Mouse (Mus musculus) intestine, embryonic 16.5 days (tissue): ENCODE results near the gene Fer1l4. TPM values are rescaled to one million over a fixed set of nuclear protein-coding genes. Genes with fewer than 3 reads are reported as not detected.

Experiments used
- ATAC-seq: fragments of 200-750 bp; cut with Nextera tagmentation; 2 replicates; pipeline ENCODE4 v1.8.0; 2017; ENCODE audit warnings: moderate TSS enrichment, moderate library complexity
- H3K27ac ChIP-seq: fragments of 300-500 bp; sonication (generic); 2 replicates; pipeline ENCODE4 v1.5.1; 2014; ENCODE audit warnings: mild to moderate bottlenecking, low read length
- H3K27me3 ChIP-seq: fragments of 300-500 bp; sonication (generic); replicated peaks from 2 replicates; pipeline ENCODE4 v1.6.1; 2014; ENCODE audit warnings: low read length, control low read depth, mixed read lengths; ENCODE audit not compliant: control insufficient read depth, insufficient read depth
- H3K36me3 ChIP-seq: fragments of 300-500 bp; sonication (generic); 2 replicates; pipeline ENCODE4 v1.6.1; 2014; ENCODE audit warnings: low read length, control low read depth; ENCODE audit not compliant: control insufficient read depth, insufficient read depth
- H3K4me1 ChIP-seq: fragments of 300-500 bp; sonication (generic); 2 replicates; pipeline ENCODE4 v1.6.1; 2014; ENCODE audit warnings: low read length, control low read depth, mixed read lengths; ENCODE audit not compliant: control insufficient read depth, insufficient read depth
- H3K4me2 ChIP-seq: fragments of 300-500 bp; sonication (generic); 2 replicates; pipeline ENCODE4 v1.6.1; 2014; ENCODE audit warnings: low read depth, low read length, control low read depth
- H3K4me3 ChIP-seq: fragments of 300-500 bp; sonication (generic); 2 replicates; pipeline ENCODE4 v1.5.1; 2014; ENCODE audit warnings: mild to moderate bottlenecking, low read length
- H3K9ac ChIP-seq: fragments of 300-500 bp; sonication (generic); 2 replicates; pipeline ENCODE4 v1.6.1; 2014; ENCODE audit warnings: low read depth, low read length
- H3K9me3 ChIP-seq: fragments of 300-500 bp; sonication (generic); 2 replicates; pipeline ENCODE4 v1.6.1; 2016; ENCODE audit warnings: low read length, control low read depth; ENCODE audit not compliant: control insufficient read depth
- WGBS: fragments of 180-500 bp; shearing (Covaris S2); extraction: QIAGEN DNeasy Blood & Tissue Kit; methylation state at CpG from one replicate; pipeline ENCODE4 v1.1.7; 2014; 5-methylcytosine and 5-hydroxymethylcytosine counted together
- polyA plus RNA-seq: library from polyadenylated mRNA; unstranded; fragments of >200 nt; fragmentation: Nextera tagmentation; extraction: Ambion mirVana; gene quantifications from 2 replicates; pipeline ENCODE4 v1.2.1, GENCODE M21; 2015

Gene Fer1l4
- polyA plus RNA-seq, 1 experiment from 2014 or later, result 0.06 TPM

DNA sequence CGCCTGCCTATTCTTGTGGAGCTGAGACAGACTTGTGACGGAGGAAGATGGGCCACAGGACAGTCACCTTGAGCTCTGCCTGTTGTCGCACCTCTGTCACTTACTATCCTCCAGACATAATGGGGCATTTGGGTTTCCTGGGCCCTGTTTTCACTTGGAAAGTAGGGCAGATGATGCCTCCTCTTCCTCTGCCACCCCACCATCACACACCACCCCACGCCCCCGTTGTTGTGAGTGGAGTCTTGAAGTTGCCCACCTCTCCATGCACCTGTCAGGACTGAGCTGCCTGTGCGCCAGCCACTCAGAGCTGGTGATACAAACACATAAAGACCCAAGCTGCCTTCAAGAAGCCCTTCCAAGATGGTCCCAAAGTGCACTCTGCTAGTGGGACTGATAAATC is 65.6 kb downstream of the Fer1l4 start:
- 97% methylated on average over 6 of the region's 6 CpGs for WGBS
- Histone ChIP-seq H3K36me3 (peaks cover 22% of the 10 kb centered on the region), H3K9me3 (no peaks in the 10 kb centered on the region), H3K27me3 (no peaks in the 10 kb centered on the region), H3K4me3 (no peak overlapping the region), H3K27ac (no peak overlapping the region), H3K4me1 (peaks cover 6% of the 10 kb centered on the region; the same call in 1 of the 2 replicates), H3K9ac (no peak overlapping the region), H3K4me2 (no peak overlapping the region)
- ATAC-seq, result no peak

DNA sequence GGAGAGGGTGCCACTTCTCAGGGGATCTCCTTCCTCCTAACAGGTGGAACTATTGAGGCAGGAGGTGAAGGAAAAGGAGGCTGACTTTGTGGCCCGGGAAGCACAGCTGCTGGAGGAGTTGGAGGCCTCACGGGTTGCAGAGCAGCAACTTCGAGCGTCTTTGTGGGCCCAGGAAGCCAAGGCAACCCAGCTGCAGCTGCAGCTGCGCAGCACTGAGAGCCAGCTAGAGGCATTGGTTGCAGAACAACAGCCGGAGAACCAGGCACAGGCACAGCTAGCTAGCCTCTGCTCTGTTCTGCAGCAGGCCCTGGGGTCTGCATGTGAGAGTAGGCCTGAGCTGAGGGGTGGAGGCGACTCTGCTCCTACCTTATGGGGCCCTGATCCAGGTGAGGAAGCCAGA is 67.0 kb downstream of the Fer1l4 start:
- H3K36me3 ChIP-seq, result peaks cover 25% of the 10 kb centered on the region

GRCm38 (mm10) chr2:155979328-155979991 is 73.3 kb downstream of the Fer1l4 start:
- Histone ChIP-seq H3K9ac (no peak overlapping the region), H3K4me3 (no peak overlapping the region), H3K4me1 (no peaks in the 10 kb centered on the region), H3K4me2 (no peak overlapping the region), H3K27ac (no peak overlapping the region), H3K9me3 (no peaks in the 10 kb centered on the region), H3K27me3 (no peaks in the 10 kb centered on the region), H3K36me3 (peaks cover 17% of the 10 kb centered on the region)
- no peak for ATAC-seq
- WGBS, result 82% methylated on average over 5 of the region's 5 CpGs

More for the DNA sequence above, 67.0 kb downstream of the Fer1l4 start:
- Histone ChIP-seq H3K4me1 (no peaks in the 10 kb centered on the region), H3K9ac (no peak overlapping the region), H3K4me3 (no peak overlapping the region), H3K27me3 (no peaks in the 10 kb centered on the region), H3K27ac (no peak overlapping the region), H3K9me3 (no peaks in the 10 kb centered on the region), H3K4me2 (no peak overlapping the region)
- ATAC-seq, result no peak
- WGBS, result 93% methylated on average over 7 of the region's 7 CpGs

DNA sequence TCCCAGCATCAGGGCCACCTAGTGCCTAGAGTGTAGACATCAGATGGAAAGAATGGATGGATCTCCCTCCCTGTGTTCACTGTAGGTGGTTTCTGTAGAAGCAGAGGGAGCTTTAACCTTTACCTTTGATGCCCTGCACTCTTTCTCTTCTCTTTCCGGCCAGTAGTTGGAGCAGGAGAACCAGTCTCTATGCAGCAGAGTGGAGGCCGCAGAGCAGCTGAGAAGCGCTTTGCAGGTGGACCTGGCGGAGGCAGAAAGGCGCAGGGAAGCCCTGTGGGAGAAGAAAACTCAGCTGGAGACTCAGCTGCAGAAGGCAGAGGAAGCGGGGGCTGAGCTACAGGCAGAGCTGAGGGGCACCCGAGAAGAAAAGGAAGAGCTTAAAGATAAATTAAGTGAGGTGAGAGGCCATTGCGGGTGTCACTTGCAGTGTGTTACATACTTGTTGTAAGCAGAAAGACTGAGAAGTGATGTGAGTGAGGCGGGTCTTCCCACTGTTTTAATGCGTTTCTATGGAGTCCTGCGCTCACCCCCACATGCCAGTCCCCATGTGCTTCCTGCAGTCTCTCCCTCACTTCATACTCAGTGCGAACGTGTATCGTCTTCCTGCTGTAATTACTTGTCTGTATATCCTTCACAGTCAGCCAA is 78.5 kb downstream of the Fer1l4 start:
- Histone ChIP-seq H3K4me1 (no peaks in the 10 kb centered on the region), H3K4me3 (no peak overlapping the region), H3K9ac (no peak overlapping the region), H3K4me2 (no peak overlapping the region), H3K9me3 (no peaks in the 10 kb centered on the region), H3K27ac (no peak overlapping the region), H3K27me3 (no peaks in the 10 kb centered on the region), H3K36me3 (peaks cover 12% of the 10 kb centered on the region; the same call in 1 of the 2 replicates)
- 78% methylated on average over 14 of the region's 14 CpGs for WGBS
- no peak for ATAC-seq

GRCm38 (mm10) chr2:155973348-155973747 is 79.4 kb downstream of the Fer1l4 start:
- Histone ChIP-seq H3K4me3 (no peak overlapping the region), H3K27me3 (no peaks in the 10 kb centered on the region), H3K4me2 (no peak overlapping the region), H3K9ac (no peak overlapping the region), H3K36me3 (peaks cover 16% of the 10 kb centered on the region), H3K4me1 (no peaks in the 10 kb centered on the region), H3K9me3 (no peaks in the 10 kb centered on the region), H3K27ac (no peak overlapping the region)
- ATAC-seq, result peak; percentile 87
- 71% methylated on average over 6 of the region's 6 CpGs for WGBS

Other genes with a start within 250 kb of the Fer1l4 start
- gene BC029722, start 233.5 kb downstream of the Fer1l4 start, polyA plus RNA-seq, result 27.4 and 30.0 TPM in 2 replicates
- gene Eif6, start 226.0 kb downstream of the Fer1l4 start, polyA plus RNA-seq, result 279 and 287 TPM in 2 replicates
- 0.33 and 0.35 TPM in 2 replicates for gene Fam83c, start 218.1 kb downstream of the Fer1l4 start, polyA plus RNA-seq
- gene Uqcc1, start 122.6 kb downstream of the Fer1l4 start, polyA plus RNA-seq, result 84.5 and 92.8 TPM in 2 replicates
- gene Gm15557, start 112.2 kb downstream of the Fer1l4 start, polyA plus RNA-seq, result 0.18 TPM in 1 of 2 replicates, not detected in the other
- 0.69 and 0.79 TPM in 2 replicates for gene Gdf5, start 107.6 kb downstream of the Fer1l4 start, polyA plus RNA-seq
- 11.1 and 12.7 TPM in 2 replicates for gene Cep250, start 96.5 kb downstream of the Fer1l4 start, polyA plus RNA-seq
- gene 6430550D23Rik, start 45.0 kb downstream of the Fer1l4 start, polyA plus RNA-seq, result 1.7 and 1.9 TPM in 2 replicates
- 268 and 281 TPM in 2 replicates for gene Ergic3, start 44.9 kb downstream of the Fer1l4 start, polyA plus RNA-seq
- 1.7 and 2.4 TPM in 2 replicates for gene Spag4, start 12.2 kb upstream of the Fer1l4 start, polyA plus RNA-seq
- gene Cpne1, start 59.0 kb upstream of the Fer1l4 start, polyA plus RNA-seq, result 35.8 and 41.5 TPM in 2 replicates
- gene Rbm12, start 59.0 kb upstream of the Fer1l4 start, polyA plus RNA-seq, result 16.5 and 19.3 TPM in 2 replicates
- 13.5 and 14.1 TPM in 2 replicates for gene Gm28036, start 74.1 kb upstream of the Fer1l4 start, polyA plus RNA-seq
- gene Romo1, start 91.1 kb upstream of the Fer1l4 start, polyA plus RNA-seq, result 358 and 367 TPM in 2 replicates
- 69.0 and 69.2 TPM in 2 replicates for gene Nfs1, start 91.2 kb upstream of the Fer1l4 start, polyA plus RNA-seq
- 450 and 473 TPM in 2 replicates for gene Rbm39, start 127.3 kb upstream of the Fer1l4 start, polyA plus RNA-seq
- 46.8 and 53.2 TPM in 2 replicates for gene Phf20, start 143.5 kb upstream of the Fer1l4 start, polyA plus RNA-seq